24 mouse cellular contexts compared by ENCODE assay signal in the genomic region with DNA sequence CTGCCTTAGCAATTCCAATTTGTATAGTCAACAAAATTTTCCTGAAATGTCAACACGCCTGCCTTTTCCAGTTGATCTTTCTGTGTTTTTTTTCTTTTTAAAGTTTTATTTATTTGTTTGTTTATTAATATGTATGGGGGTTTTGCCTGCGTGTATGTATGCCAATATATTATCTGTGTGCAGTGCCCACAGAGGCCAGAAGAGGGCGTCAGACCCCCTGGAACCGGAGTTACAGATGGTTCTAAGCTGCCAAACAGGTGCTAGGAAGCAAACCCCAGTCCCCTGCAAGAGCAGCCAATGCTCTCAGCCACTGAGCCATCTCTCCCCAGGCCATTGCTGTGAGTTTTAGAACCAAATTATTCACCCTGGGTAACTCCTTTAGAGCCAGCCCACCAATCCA.
A peak's percentile ranks its signal among the peaks of the same experiment; 100 is the strongest.
DNase-seq lines count a peak whose midpoint lies in the region; ATAC-seq and TF ChIP-seq lines count a peak whose summit lies in the region.
"Had no signal": no experiment of that assay in that cellular context is flagged by ENCODE, and none has a peak within 500 bp of the region (broad histone marks: within the 10 kb centered on the region; RNA-seq: fewer than 3 reads in every experiment).

No protein-coding gene starts in this region.

- H3K4me1 ChIP-seq in heart, adult 2 months (ENCODE audit: control insufficient read depth, insufficient read depth, low read length): no peaks in the 10 kb centered on the region
- peaks cover 32% of the 10 kb centered on the region for H3K4me1 ChIP-seq in heart, embryonic 10.5 days
- no peaks in the 10 kb centered on the region for H3K4me1 ChIP-seq in lung, postnatal 0 days (ENCODE audit: insufficient read depth, low read depth, low read length)
- H3K4me1 ChIP-seq in bone marrow, adult 2 months (ENCODE audit: control insufficient read depth, insufficient read depth, low read length): no peaks in the 10 kb centered on the region
- H3K4me1 ChIP-seq: neural tube, embryonic 15.5 days had no signal

- TF ChIP-seq CTCF in heart, adult 2 months (IDR thresholded peaks at IDR 0.05): peak; percentile 21
- TF ChIP-seq CTCF in layer of hippocampus, adult 2 months (conservative IDR thresholded peaks at IDR 0.05): peak; percentile 56
- 0 out of 2 replicates have a peak, but pooled peaks have one; percentile 11 for TF ChIP-seq CTCF in lung, postnatal 0 days (IDR thresholded peaks at IDR 0.05)
- peak; percentile 19; the same call in 1 of the 2 replicates for TF ChIP-seq CTCF in bone marrow, adult 2 months (IDR thresholded peaks at IDR 0.05; ENCODE audit: control insufficient read depth, insufficient read depth, low read length)

- H3K9ac ChIP-seq in heart, adult 2 months (ENCODE audit: low read depth, low read length): no peak overlapping the region
- no peak overlapping the region for H3K9ac ChIP-seq in lung, postnatal 0 days (replicated peaks; ENCODE audit: low read depth)
- H3K9ac ChIP-seq: embryonic facial prominence, embryonic 13.5 days; forebrain, embryonic 12.5 days; hindbrain, embryonic 14.5 days; limb, embryonic 15.5 days; neural tube, embryonic 15.5 days had no signal

- H3K27ac ChIP-seq in heart, adult 2 months: no peak overlapping the region
- no peak overlapping the region for H3K27ac ChIP-seq in heart, embryonic 10.5 days
- H3K27ac ChIP-seq in layer of hippocampus, adult 2 months: no peak overlapping the region
- H3K27ac ChIP-seq in lung, postnatal 0 days (ENCODE audit: low read length): no peak overlapping the region
- no peak overlapping the region for H3K27ac ChIP-seq in bone marrow, adult 2 months (ENCODE audit: control insufficient read depth, insufficient read depth, low read depth, low read length, poor library complexity)
- H3K27ac ChIP-seq: embryonic facial prominence, embryonic 13.5 days; forebrain, embryonic 12.5 days; hindbrain, embryonic 14.5 days; limb, embryonic 15.5 days; neural tube, embryonic 15.5 days had no signal

- no peak for TF ChIP-seq EP300 in heart, adult 2 months (IDR thresholded peaks at IDR 0.05; ENCODE audit: insufficient read depth, low read depth, low read length)
- no peak for TF ChIP-seq EP300 in lung, postnatal 0 days (IDR thresholded peaks at IDR 0.05)

- no peaks in the 10 kb centered on the region for H3K9me3 ChIP-seq in heart, embryonic 10.5 days
- no peaks in the 10 kb centered on the region for H3K9me3 ChIP-seq in lung, postnatal 0 days (ENCODE audit: low read length)
- H3K9me3 ChIP-seq: embryonic facial prominence, embryonic 13.5 days; forebrain, embryonic 12.5 days; limb, embryonic 15.5 days; neural tube, embryonic 15.5 days had no signal

- no peaks in the 10 kb centered on the region for H3K36me3 ChIP-seq in heart, adult 2 months (ENCODE audit: control insufficient read depth, insufficient read depth, low read length)
- H3K36me3 ChIP-seq in heart, embryonic 10.5 days: no peaks in the 10 kb centered on the region
- H3K36me3 ChIP-seq in lung, postnatal 0 days (ENCODE audit: insufficient read depth, low read length): no peaks in the 10 kb centered on the region
- H3K36me3 ChIP-seq: embryonic facial prominence, embryonic 13.5 days; forebrain, embryonic 12.5 days; limb, embryonic 15.5 days; neural tube, embryonic 15.5 days had no signal

- 76% methylated on average over 4 of the region's 4 CpGs for WGBS in heart, adult 2 months
- 69% methylated on average over 4 of the region's 4 CpGs for whole genome bisulfite sequencing in heart, embryonic 10.5 days
- WGBS in lung, postnatal 0 days: 74% methylated on average over 4 of the region's 4 CpGs
- 74% methylated on average over 4 of the region's 4 CpGs for WGBS in bone marrow, adult 2 months

- ATAC-seq in lung, postnatal 0 days: no peak
- ATAC-seq: intestine, embryonic 16.5 days had no signal

- H3K27me3 ChIP-seq in heart, adult 2 months (ENCODE audit: control insufficient read depth, insufficient read depth, low read length): no peaks in the 10 kb centered on the region
- no peaks in the 10 kb centered on the region; the same call in 1 of the 2 replicates for H3K27me3 ChIP-seq in heart, embryonic 10.5 days (ENCODE audit: insufficient read depth, poor library complexity, severe bottlenecking)
- no peaks in the 10 kb centered on the region for H3K27me3 ChIP-seq in lung, postnatal 0 days (replicated peaks; ENCODE audit: insufficient read depth, low read length)
- H3K27me3 ChIP-seq: embryonic facial prominence, embryonic 13.5 days; forebrain, embryonic 12.5 days; limb, embryonic 15.5 days; neural tube, embryonic 15.5 days had no signal

- no peak for DNase-seq in heart, adult 2 months
- DNase-seq in heart, embryonic 10.5 days (ENCODE audit: low spot score): no peak
- DNase-seq in layer of hippocampus, adult 2 months (ENCODE audit: low spot score in 2 of 2): no peak
- DNase-seq in layer of hippocampus, postnatal 10 days (ENCODE audit: low spot score in 2 of 2): no peak
- no peak for DNase-seq in lung, postnatal 0 days (ENCODE audit: low spot score)
- no peak for DNase-seq in lung, postnatal 25 days (ENCODE audit: low spot score)
- DNase-seq in left cerebral cortex, adult 11 months (ENCODE audit: low spot score): no peak
- DNase-seq: adrenal gland, postnatal 36 days; cerebellum, adult 18-20 months; cerebellum, postnatal 14 days; gastrocnemius, postnatal 25 days; heart, adult 18-20 months; kidney, postnatal 10 days; left cerebral cortex, postnatal 4 days; thymus, postnatal 36 days had no signal

- no peaks in the 10 kb centered on the region for H3K79me2 ChIP-seq in heart, adult 2 months (replicated peaks; ENCODE audit: control insufficient read depth, insufficient read depth, low read length)

- TF ChIP-seq POLR2A in heart, adult 2 months (IDR thresholded peaks at IDR 0.05; ENCODE audit: insufficient read depth, low read depth, low read length): no peak
- no peak for TF ChIP-seq POLR2A in bone marrow, adult 2 months (IDR thresholded peaks at IDR 0.05; ENCODE audit: borderline replicate concordance, control insufficient read depth, low read depth, low read length)

- intact Hi-C loops in heart, adult 2 months (cut with DNase I): no loop called here

- no peak overlapping the region for H3K4me3 ChIP-seq in heart, adult 2 months
- no peak overlapping the region for H3K4me3 ChIP-seq in heart, embryonic 10.5 days
- H3K4me3 ChIP-seq in layer of hippocampus, adult 2 months: no peak overlapping the region
- H3K4me3 ChIP-seq in lung, postnatal 0 days (ENCODE audit: low read depth, low read length): no peak overlapping the region
- no peak overlapping the region for H3K4me3 ChIP-seq in bone marrow, adult 2 months (replicated peaks; ENCODE audit: control insufficient read depth, low read depth, low read length)
- H3K4me3 ChIP-seq: embryonic facial prominence, embryonic 13.5 days; erythroblast, embryonic 14.5 days; forebrain, embryonic 12.5 days; limb, embryonic 15.5 days; neural tube, embryonic 15.5 days had no signal

- no peak overlapping the region for H3K4me2 ChIP-seq in lung, postnatal 0 days (replicated peaks; ENCODE audit: low read depth, low read length)
- H3K4me2 ChIP-seq: embryonic facial prominence, embryonic 13.5 days; forebrain, embryonic 12.5 days; hindbrain, embryonic 14.5 days; limb, embryonic 15.5 days; midbrain, embryonic 11.5 days; neural tube, embryonic 15.5 days had no signal
